Mouse (Mus musculus) midbrain, embryonic 13.5 days (tissue): ENCODE data around the gene Slc2a8. TPM values are rescaled to one million over a fixed set of nuclear protein-coding genes. Genes with fewer than 3 reads are reported as not detected.

Experiments
- ATAC-seq: fragments of 200-750 bp; cut with Nextera tagmentation; 2 replicates; pipeline ENCODE4 v1.8.0; 2017; ENCODE audit warnings: mild to moderate bottlenecking, moderate TSS enrichment, moderate library complexity
- H3K27ac ChIP-seq: fragments of 300-500 bp; sonication (generic); 2 replicates; pipeline ENCODE4 v1.5.1; 2015; ENCODE audit warnings: inconsistent platforms, mild to moderate bottlenecking, moderate library complexity
- H3K27me3 ChIP-seq: fragments of 300-500 bp; sonication (generic); 2 replicates; pipeline ENCODE4 v1.6.1; 2015; ENCODE audit warnings: mild to moderate bottlenecking, inconsistent platforms
- H3K36me3 ChIP-seq: fragments of 300-500 bp; sonication (generic); 2 replicates; pipeline ENCODE4 v1.6.1; 2015; ENCODE audit warnings: mild to moderate bottlenecking, inconsistent platforms
- H3K4me1 ChIP-seq: fragments of 300-500 bp; sonication (generic); replicated peaks from 2 replicates; pipeline ENCODE4 v1.6.1; 2015; ENCODE audit warnings: inconsistent platforms
- H3K4me2 ChIP-seq: fragments of 300-500 bp; sonication (generic); replicated peaks from 2 replicates; pipeline ENCODE4 v1.6.1; 2015; ENCODE audit warnings: moderate library complexity, mild to moderate bottlenecking, inconsistent platforms
- H3K4me3 ChIP-seq: fragments of 300-500 bp; sonication (generic); replicated peaks from 2 replicates; pipeline ENCODE4 v1.5.1; 2015; ENCODE audit warnings: mild to moderate bottlenecking, inconsistent platforms
- H3K9ac ChIP-seq: fragments of 300-500 bp; sonication (generic); replicated peaks from 2 replicates; pipeline ENCODE4 v1.6.1; 2015; ENCODE audit warnings: mild to moderate bottlenecking, inconsistent platforms
- H3K9me3 ChIP-seq: fragments of 300-500 bp; sonication (generic); 2 replicates; pipeline ENCODE4 v1.6.1; 2016; ENCODE audit warnings: mild to moderate bottlenecking, inconsistent platforms
- WGBS: fragments of 180-500 bp; shearing (Covaris S2); methylation state at CpG from one replicate; pipeline ENCODE4 v1.1.7; 2015; 5-methylcytosine and 5-hydroxymethylcytosine counted together
- polyA plus RNA-seq: library from polyadenylated mRNA; unstranded; fragments of >200 nt; fragmentation: Nextera tagmentation; extraction: Ambion mirVana; gene quantifications from 2 replicates; pipeline ENCODE4 v1.2.1, GENCODE M21; 2015

The Slc2a8 gene
- polyA plus RNA-seq, 1 experiment from 2014 or later = 20.6 TPM

DNA sequence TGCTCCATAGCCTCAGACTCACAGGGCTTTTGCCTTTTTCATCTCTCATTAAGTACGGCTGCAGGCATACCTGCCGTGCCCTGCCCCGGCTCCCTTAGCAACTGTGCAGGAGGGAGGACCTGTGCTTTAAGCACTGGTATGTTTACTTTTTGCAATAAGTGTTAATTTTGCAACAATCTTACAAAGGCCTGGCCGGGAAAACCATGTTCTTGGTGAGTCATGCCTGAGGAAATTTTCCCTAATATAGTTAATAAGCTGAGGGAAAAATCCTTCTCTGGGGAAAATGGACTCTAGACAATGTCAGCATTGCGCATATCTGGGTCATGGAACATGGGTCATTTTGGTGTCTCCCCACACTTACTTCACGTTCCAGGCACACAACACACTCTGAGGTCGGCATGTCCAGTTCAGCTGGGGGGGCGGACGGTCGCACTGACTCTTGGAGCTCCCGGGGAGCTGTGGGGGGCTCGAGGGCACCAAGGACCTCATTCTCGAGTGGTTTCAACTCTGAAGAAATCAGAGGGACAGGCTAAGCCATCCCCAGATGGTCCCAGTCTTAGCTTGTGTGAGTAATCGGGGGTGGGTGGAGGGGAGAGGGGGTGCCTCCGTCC, 54.2 kb downstream of the Slc2a8 start:
- H3K4me1 ChIP-seq = no peaks in the 10 kb centered on the region
- no peak overlapping the region for H3K4me3 ChIP-seq
- no peaks in the 10 kb centered on the region for H3K27me3 ChIP-seq
- H3K9me3 ChIP-seq = no peaks in the 10 kb centered on the region
- no peak overlapping the region for H3K27ac ChIP-seq
- no peak for ATAC-seq
- H3K9ac ChIP-seq = no peak overlapping the region
- peaks cover 69% of the 10 kb centered on the region for H3K36me3 ChIP-seq
- 77% methylated on average over 15 of the region's 15 CpGs for WGBS
- H3K4me2 ChIP-seq = no peak overlapping the region

DNA sequence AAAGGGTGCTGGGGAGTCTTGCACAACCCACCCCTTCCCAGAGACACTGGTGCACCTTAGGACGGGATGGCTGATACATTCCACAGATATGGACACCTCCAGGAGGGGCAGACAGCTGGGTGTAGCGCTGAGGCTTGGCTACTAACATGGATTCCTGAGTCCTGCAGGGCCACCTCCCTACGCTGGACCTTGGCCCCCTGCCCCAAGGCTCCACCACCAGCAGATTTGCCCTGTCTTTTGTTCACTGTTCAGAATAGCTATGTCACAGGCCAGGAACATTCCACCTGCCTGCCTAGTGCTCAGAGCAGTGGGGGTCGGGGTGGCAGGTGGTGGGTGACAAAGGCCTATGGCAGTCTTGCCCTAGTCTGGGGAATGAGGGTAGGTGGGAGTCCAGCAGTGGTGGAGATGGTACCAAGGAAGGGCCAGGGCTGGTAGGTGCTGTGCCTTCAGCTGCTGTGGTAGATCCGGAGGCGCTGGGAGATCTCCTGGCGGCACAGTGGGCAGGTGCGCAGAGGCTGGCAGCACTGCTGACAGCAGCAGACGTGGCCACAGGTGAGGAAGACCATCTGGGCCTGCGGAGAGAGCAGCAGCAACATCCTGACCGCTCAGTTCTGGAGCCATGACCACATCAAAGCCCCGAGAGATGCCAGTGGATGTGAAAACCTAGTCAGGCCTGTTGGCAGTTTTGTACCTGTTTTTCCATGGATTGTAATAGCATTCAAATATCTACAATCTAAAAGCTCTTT, 55.4 kb downstream of the Slc2a8 start:
- 92% methylated on average over 12 of the region's 12 CpGs for WGBS

DNA sequence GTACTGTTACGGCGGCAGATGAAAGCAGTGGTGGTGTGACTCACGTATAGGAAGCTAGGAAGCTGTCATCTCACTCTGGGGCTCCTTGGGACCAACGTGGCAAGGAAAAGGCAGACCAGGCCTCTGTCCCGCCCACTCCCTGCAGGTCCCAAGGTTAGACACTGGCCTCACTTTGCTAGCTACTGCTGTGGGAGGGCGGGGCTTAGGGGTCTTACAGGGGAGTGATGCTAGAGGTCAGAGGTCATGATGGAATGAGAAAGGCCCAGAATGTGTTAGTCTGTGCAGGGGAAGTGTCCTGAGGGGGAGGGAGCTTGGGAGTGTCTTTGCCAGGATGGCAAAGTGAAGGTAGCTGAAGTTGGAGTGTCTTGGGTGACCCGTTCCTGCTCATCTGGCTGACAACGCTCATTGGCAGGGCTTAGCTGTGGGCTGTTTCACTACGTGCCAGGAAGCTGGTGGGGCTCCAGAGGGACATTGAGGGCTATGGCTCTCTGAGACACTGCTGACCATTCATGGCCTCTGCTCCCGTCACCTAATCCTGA, 57.5 kb downstream of the Slc2a8 start:
- H3K9me3 ChIP-seq = no peaks in the 10 kb centered on the region
- H3K27ac ChIP-seq = no peak overlapping the region
- H3K36me3 ChIP-seq = peaks cover 85% of the 10 kb centered on the region
- no peak for ATAC-seq
- WGBS = 71% methylated on average over 10 of the region's 10 CpGs
- H3K27me3 ChIP-seq = no peaks in the 10 kb centered on the region
- no peak overlapping the region for H3K4me3 ChIP-seq
- no peak overlapping the region for H3K4me2 ChIP-seq
- H3K9ac ChIP-seq = 0 out of 2 replicates have a peak overlapping the region, but pooled peaks have one; percentile 28
- no peaks in the 10 kb centered on the region for H3K4me1 ChIP-seq

More for the DNA sequence above, 55.4 kb downstream of the Slc2a8 start:
- no peak overlapping the region for H3K4me2 ChIP-seq
- no peak overlapping the region for H3K4me3 ChIP-seq
- no peak for ATAC-seq
- no peak overlapping the region for H3K9ac ChIP-seq
- H3K9me3 ChIP-seq = no peaks in the 10 kb centered on the region
- no peak overlapping the region for H3K27ac ChIP-seq
- H3K4me1 ChIP-seq = no peaks in the 10 kb centered on the region
- peaks cover 70% of the 10 kb centered on the region for H3K36me3 ChIP-seq
- H3K27me3 ChIP-seq = no peaks in the 10 kb centered on the region

DNA sequence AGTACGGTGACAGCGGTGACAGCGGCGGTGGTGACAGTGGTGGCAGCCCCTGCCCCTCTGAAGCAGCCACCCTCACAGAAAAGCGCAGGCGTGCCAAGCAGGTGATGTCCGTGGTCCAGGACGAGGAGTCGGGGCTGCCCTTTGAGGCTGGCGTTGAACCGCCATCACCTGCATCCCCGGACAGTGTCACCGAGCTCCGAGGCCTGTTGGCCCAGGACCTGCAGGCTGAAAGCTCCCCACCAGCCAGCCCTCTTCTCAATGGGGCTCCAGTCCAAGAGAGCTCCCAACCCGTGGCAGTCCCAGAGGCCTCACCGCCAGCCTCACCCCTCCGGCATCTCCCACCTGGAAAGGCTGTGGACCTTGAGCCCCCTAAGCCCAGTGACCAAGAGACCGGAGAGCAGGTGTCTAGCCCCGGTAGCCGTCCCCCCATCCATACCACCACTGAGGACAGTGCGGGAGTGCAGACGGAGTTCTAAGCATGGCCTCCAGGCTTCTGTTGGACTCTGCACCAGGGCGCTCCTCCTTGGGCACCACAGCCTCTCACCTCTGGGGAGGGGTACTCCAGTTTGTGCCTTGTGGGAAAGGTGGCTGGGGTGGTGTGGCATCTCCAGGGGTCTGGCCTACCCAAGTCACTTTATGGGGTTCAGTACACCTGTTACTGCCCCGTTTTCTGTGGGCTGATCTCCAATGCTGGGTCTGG, 58.2 kb downstream of the Slc2a8 start:
- WGBS = 95% methylated on average over 24 of the region's 24 CpGs
- ATAC-seq = no peak
- H3K9ac ChIP-seq = no peak overlapping the region
- no peaks in the 10 kb centered on the region for H3K4me1 ChIP-seq
- H3K36me3 ChIP-seq = peaks cover 85% of the 10 kb centered on the region
- no peak overlapping the region for H3K4me3 ChIP-seq
- H3K27ac ChIP-seq = no peak overlapping the region
- no peaks in the 10 kb centered on the region for H3K9me3 ChIP-seq
- no peak overlapping the region for H3K4me2 ChIP-seq
- H3K27me3 ChIP-seq = no peaks in the 10 kb centered on the region

Other genes starting within 250 kb of the Slc2a8 start
- gene 6330409D20Rik, start 241.1 kb downstream of the Slc2a8 start, polyA plus RNA-seq = 3.9 TPM in 2 replicates
- gene Tor2a, start 224.8 kb downstream of the Slc2a8 start, polyA plus RNA-seq = 48.0 and 52.6 TPM in 2 replicates
- 0.35 and 0.52 TPM in 2 replicates for gene Ttc16, start 206.4 kb downstream of the Slc2a8 start, polyA plus RNA-seq
- 4.1 and 4.2 TPM in 2 replicates for gene Ptrh1, start 206.3 kb downstream of the Slc2a8 start, polyA plus RNA-seq
- 0.46 and 2.0 TPM in 2 replicates for gene Cfap157, start 197.7 kb downstream of the Slc2a8 start, polyA plus RNA-seq
- 165 and 168 TPM in 2 replicates for gene Stxbp1, start 134.8 kb downstream of the Slc2a8 start, polyA plus RNA-seq
- 20.9 and 27.5 TPM in 2 replicates for gene Fam129b, start 106.0 kb downstream of the Slc2a8 start, polyA plus RNA-seq
- 88.9 and 96.0 TPM in 2 replicates for gene Rpl12, start 20.5 kb downstream of the Slc2a8 start, polyA plus RNA-seq
- gene Lrsam1, start 20.5 kb downstream of the Slc2a8 start, polyA plus RNA-seq = 18.1 and 21.1 TPM in 2 replicates
- 22.9 and 24.2 TPM in 2 replicates for gene Garnl3, start 149.6 kb upstream of the Slc2a8 start, polyA plus RNA-seq
- 14.8 and 15.5 TPM in 2 replicates for gene Angptl2, start 234.0 kb upstream of the Slc2a8 start, polyA plus RNA-seq